Mouse (Mus musculus) spleen, adult 18-20 months (tissue): ENCODE measurements at regions not wholly inside any gene's neighbourhood (a gene's known extent, or its start where the extent isn't known, plus 50 kb on each side); places are given as distances from the start of the nearest gene placed in this dataset.

Experiments used
- DNase-seq, 2 experiments: peaks; one replicate each; pipeline ENCODE4 v3.0.0; 2022; ENCODE audit warnings: mixed read lengths in 2 of 2

DNA sequence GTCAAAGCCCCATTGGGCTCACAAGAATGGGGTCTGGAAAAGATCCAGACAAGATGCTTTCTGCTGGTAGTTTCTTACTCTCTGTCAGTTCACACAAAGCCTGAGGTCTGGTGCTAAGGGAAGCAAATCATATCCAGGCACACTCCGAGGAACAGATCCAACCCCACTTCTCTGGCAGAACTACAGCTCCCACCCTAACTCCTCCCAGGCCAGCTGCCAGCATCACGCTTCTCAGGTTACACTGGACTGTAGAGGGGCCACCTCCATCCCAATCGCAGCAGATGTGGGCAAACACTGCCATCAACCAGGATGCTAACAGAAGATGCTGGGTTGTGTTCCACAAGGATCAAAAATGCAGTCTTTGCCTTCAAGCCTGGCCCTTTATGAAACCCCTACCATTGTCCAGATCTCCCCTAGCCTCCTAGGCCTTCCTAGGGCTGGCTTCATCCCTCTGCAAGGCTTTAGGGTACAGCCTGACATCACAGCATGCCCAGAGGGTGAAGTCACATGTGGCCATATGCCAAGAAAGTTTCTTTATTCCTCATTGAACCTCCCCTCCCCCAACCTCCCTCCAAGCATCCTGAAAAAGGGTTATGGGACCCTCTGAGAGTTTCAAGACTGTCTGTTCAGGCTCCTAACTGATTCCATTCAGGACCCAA is 99.6 kb upstream of the 2610301B20Rik start:
- DNase-seq: no peak

DNA sequence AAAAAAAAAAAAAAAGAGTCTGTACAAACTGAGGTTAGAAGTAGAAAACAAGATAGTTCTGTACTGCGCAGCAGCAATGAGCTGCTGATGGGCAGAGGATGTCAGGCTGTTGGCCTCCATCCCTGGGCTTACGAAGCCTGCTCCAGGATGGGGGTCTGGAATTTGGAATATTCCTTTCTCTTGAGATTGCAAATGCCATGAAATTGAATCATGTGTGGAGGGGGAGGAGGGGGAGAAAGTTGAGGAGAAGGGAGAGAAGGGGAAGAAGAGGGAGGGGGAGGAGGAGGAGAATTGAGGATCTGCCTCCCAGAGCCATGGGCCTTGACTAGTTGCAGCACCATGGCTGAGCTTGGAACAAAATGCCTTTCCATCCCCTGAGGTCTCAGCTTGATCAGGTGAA is 87.6 kb upstream of the 2610301B20Rik start:
- DNase-seq: no peak

DNA sequence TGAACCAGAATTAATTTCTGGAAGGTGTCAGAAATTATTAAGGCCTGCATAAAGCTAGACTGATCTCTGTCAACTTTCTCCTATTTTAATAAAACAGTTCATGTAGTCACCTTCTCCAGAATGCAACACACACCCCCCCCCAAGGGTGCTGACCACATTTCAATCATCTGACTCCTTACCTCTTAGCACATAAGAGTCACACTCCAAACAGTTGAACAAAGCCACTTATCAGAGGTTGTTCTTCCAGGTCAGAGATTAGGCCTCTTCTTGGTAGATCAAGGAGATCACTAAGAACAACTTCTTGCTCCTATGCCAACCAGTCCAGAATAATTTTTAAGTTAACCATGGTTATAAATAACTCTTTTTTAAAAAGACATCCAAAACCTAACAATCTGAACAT is 86.0 kb upstream of the 2610301B20Rik start:
- no peak for DNase-seq

DNA sequence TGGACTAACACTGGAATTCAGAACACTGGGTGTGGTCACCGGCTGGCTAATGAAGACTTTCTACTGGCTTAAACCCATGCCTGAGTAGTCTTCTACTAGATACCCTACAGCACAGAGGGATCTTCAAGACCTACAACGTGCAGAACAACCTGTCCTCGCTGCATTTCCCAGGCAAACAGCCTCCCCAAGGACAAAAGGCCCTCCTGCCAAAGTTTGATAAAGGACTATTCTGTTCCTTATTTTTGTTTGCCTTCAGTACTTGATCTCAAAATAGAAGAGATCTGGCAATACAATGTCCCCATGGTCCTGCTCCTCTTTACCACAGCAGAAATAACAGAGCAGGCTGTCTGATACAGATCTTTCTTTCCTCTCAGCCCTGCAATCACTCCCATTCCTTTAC is 85.2 kb upstream of the 2610301B20Rik start:
- DNase-seq: no peak

DNA sequence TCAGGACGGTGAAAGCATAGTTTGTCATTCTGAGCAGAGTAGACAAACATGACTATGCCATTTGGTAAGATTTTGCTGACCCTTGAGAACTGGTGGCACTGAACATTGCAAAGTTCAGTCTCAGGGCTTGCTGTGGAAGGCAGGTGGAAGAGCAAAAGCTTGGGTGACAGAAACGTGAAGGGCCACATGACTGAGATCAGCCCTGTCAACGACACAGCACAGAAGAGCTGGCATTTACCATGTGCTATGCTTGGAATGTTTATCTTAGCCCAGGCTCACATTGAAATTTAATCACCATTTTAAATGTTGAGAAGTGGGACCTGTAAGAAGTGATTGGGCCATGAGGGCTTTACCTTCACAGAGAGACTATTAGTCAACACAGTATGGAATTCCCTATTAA is 81.7 kb upstream of the 2610301B20Rik start:
- DNase-seq: no peak

DNA sequence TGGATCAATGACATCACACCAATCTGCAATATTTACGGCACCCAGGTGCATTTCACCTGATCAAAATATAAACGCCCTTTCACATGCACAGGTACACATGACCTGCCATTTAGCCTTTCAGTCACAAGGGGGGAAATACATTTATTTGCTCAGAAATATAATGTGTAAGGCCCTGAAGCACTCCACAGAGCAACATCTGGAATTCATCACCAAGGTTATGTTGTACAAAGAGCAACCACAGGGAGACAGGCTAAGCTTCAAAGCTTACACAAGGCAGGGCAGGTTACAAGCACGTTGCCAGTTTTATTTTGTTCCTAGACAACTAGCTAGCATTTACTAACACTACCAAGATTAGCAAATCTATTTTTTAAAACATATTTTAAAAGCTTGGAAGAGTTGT is 79.8 kb upstream of the 2610301B20Rik start:
- no peak for DNase-seq

DNA sequence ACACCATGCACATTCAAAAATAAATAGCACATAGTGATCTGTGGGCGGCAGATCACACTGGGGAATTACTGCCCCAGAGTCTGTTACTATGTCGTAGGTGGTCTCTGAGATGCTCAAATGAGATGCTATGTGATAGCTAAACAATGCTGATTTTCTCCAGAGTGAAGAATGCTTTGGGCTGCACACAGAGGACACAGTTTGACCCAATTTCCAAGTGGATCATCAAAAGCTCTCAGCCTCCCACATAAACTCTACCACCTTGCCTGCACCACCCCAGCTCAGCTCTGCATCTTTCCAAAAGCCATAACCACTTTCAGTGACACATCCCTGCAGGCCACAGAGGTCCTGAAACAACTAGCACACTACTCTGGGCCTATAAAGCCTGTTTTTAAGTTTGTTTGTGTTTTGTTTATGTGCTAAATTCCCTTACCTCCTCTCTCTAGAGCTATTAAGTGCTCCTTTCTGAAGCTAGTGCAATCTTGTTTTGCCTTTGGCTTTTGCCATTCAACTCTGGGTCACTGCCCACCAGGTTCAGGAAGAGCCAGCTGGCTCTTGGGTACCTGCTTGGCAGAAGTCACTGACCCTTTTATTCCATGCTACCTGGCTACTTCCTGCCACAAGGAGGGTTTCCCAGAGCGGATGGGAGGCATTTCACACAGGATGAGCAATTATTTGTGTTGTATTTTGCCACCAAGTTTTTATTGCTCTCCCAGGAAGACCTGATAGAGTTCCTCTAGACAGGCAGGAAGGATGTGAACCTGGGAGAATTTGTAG is 73.3 kb upstream of the 2610301B20Rik start:
- no peak for DNase-seq

DNA sequence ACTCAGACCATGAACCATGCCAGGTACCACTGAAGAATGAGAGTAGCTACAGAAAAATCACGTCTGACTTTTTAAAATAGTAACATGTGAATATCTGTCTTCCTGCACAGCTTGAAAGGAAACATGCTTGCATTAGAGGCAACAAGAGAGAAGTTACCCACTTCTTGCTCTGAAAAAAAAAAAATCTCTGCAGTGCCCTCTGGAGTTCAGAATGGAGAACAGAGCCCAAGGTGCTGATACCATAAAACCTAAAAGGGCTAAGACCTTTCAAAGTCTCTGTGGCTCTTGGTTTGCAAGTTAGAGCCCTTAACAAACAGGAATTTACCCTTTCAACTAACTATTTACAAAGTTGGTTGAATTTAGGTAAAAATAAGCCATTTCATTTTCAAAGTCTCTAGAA is 69.6 kb upstream of the 2610301B20Rik start:
- DNase-seq: no peak

DNA sequence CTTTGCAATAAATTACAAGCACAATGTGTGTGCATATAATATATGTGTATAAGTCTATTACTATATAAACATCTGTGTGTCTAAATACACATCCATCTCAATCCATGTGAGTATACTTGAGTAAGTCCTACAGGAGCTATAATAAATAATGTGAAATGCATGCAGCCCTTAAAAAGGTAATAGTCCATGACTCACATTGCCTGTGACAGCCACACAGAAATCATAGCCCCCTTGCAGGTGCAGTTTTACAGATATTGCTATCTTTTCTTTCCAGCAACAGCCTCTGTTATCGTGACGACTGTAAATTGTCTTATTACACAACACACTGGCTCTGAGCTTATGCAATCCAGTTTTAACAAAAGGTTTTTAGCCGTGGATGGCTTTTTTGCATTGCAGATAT is 67.0 kb upstream of the 2610301B20Rik start:
- DNase-seq: no peak

DNA sequence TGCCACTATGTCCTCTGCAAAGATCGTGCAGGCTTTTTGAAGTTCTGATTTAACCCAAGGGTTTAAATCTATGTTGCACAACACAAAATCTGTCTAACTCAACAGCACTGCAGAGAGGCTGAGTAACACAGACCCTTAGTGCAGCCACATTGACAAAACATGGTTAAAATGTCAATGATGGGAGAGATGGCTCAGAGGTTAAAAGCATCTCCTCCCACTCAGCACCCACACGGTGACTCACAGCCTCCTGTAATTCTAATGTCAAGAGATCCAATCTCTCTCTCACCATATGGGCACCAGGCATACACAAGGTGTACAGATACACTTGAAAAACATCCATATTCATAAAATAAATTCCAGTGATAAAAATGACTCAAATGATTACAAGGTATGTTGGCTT is 61.4 kb upstream of the 2610301B20Rik start:
- DNase-seq: no peak
